Mouse (Mus musculus) heart, adult 2 months (tissue): ENCODE data around the gene Laptm4a.

ENCODE experiments used
- CTCF ChIP-seq: fragments of 200-600 bp; IDR thresholded peaks from 2 replicates; pipeline ENCODE4 v1.8.1; 2022; ENCODE audit warnings: antibody characterized with exemption, mild to moderate bottlenecking, moderate library complexity
- EP300 ChIP-seq: fragments of 200-500 bp; IDR thresholded peaks from 2 replicates; pipeline ENCODE4 v1.6.1; 2011; ENCODE audit warnings: low read depth, low read length, control low read depth; ENCODE audit not compliant: insufficient read depth
- POLR2A ChIP-seq: fragments of 200-500 bp; IDR thresholded peaks from 2 replicates; pipeline ENCODE4 v1.6.1; 2011; ENCODE audit warnings: mild to moderate bottlenecking, low read depth, low read length, control low read depth; ENCODE audit not compliant: insufficient read depth

- no peak for TF ChIP-seq CTCF
- no peak for TF ChIP-seq POLR2A
- TF ChIP-seq EP300 = no peak
These were observed 20.4 kb upstream of the Laptm4a start for GRCm38 (mm10) chr12:8900919-8901663.
